Mouse (Mus musculus) gastrocnemius, postnatal 10 days (tissue): ENCODE measurements around the gene Gm38392. TPM values are rescaled to one million over a fixed set of nuclear protein-coding genes. Genes with fewer than 3 reads are reported as not detected.
"Not testable (repeated sequence)": the region's sequence is repeated elsewhere in the genome, so short reads cannot be mapped to it uniquely, and the experiment has no call there.

Source experiments
- DNase-seq: peaks from one replicate; pipeline ENCODE4 v3.0.0; 2021; ENCODE audit warnings: mixed read lengths
- long read RNA-seq, 2 experiments: library from polyadenylated mRNA; stranded (forward); transcript quantifications; one replicate each; pipeline ENCODE4 v2.0.0; 2021
- total RNA-seq, 2 experiments: library from RNA; stranded (reverse); gene quantifications; 2 replicates each; pipeline ENCODE4 v1.2.3; 2021

Gm38392 gene
- under 1 TPM; 0.47 to 0.72 TPM for total RNA-seq
- long read RNA-seq, experiment 1, result 0 reads
- long read RNA-seq, experiment 2, result 0 reads

DNA sequence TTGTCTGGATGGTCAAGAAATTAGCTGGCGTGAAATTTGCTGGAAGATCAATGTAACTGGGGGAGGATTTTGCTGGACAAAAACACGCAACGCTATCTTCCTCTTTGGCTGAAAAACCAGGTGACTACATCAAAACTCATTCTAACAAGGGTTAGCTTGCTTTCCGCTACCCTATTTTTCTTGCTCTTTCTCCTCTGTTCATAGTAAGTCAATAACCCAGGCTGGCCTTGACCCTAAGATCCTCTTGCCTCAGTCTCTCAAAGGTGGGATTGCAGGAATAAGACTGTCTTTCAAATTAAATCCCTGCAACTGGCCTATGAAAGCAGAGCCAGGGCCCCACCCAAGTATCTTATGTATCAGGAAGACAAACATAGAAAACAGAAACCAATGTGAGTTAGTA lies at the start of gene Gm38392:
Gm38392 (minus strand) TSS at position 101 of the 400 bp plus-strand sequence.
- no peak for DNase-seq

- peak; percentile 95 for DNase-seq
These were observed 49.3 kb upstream of the Gm38392 start, which contains the start of the genes Tmem79 and Smg5 for GRCm38 (mm10) chr3:88336058-88337013. Tmem79 (minus strand) TSS chr3:88336148. Smg5 (plus strand) TSS chr3:88336260.

- no peak for DNase-seq
These were observed 48.5 kb upstream of the Gm38392 start for GRCm38 (mm10) chr3:88335436-88336053.

GRCm38 (mm10) chr3:88334902-88335435 lies 48.0 kb upstream of the Gm38392 start:
- no peak for DNase-seq

GRCm38 (mm10) chr3:88334029-88334658 lies 47.1 kb upstream of the Gm38392 start:
- no peak for DNase-seq

- peak; percentile 47 for DNase-seq
These were observed 44.3 kb upstream of the Gm38392 start for GRCm38 (mm10) chr3:88331282-88331681.

- DNase-seq, result no peak
These were observed 41.9 kb upstream of the Gm38392 start for GRCm38 (mm10) chr3:88328956-88329355.

- DNase-seq, result peak; percentile 60
These were observed 38.0 kb upstream of the Gm38392 start, which contains the start of gene Glmp for GRCm38 (mm10) chr3:88324951-88325405. Glmp (plus strand) TSS chr3:88325023.

GRCm38 (mm10) chr3:88299172-88299571 lies 12.2 kb upstream of the Gm38392 start:
- DNase-seq, result no peak

GRCm38 (mm10) chr3:88297321-88297851 lies 10.4 kb upstream of the Gm38392 start:
- no peak for DNase-seq

DNA sequence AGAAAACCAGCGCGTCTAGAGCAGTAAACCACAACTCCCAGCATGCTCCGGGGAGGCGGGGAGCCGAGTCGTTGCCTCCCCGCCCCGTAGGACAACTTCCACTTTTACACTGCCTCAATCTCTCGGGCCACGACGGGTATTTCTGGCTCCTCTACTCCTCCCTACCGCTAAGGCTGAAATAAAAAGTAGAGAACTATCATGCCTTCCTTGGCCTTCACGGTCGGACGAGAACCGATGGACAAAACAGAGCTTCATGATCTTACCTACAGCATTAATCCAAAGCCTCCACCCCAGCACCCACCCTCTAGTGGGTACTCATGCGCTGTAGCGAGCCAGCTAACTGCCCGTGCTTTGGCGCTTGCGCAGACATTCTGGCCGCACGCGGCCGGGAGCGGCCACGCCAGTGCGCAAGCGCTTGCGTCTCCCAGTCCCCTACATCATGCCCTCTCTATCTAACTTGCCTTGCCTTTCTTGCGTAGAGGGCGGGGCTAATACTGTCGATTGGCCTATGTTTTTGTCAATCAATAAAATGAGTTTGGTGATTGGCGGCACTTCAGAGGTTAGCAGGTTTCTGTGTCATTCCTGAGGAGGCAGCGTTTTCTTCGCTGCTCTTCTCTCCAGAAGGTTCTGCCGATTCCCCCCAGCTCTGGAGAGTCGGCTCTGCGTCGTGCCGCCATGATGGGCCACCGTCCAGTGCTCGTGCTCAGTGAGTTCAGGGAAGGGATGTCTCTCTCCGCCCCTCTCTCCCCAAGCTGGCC lies 9.7 kb upstream of the Gm38392 start, which contains the start of the genes Tsacc and Cct3:
Tsacc (minus strand) TSS at position 439 of the 758 bp plus-strand sequence.
Cct3 (plus strand) TSS at position 556 of the 758 bp plus-strand sequence.
- peak; percentile 94 for DNase-seq

GRCm38 (mm10) chr3:88296110-88296560 lies 9.1 kb upstream of the Gm38392 start:
- no peak for DNase-seq

GRCm38 (mm10) chr3:88295272-88295671 lies 8.3 kb upstream of the Gm38392 start:
- not testable (repeated sequence) for DNase-seq

GRCm38 (mm10) chr3:88291970-88292369 lies 5.0 kb upstream of the Gm38392 start:
- DNase-seq, result peak; percentile 14

GRCm38 (mm10) chr3:88288133-88288713 lies 1.2 kb upstream of the Gm38392 start:
- not testable (repeated sequence) for DNase-seq

- not testable (repeated sequence) for DNase-seq
These were observed 1.5 kb downstream of the Gm38392 start for GRCm38 (mm10) chr3:88285565-88285895.

DNA sequence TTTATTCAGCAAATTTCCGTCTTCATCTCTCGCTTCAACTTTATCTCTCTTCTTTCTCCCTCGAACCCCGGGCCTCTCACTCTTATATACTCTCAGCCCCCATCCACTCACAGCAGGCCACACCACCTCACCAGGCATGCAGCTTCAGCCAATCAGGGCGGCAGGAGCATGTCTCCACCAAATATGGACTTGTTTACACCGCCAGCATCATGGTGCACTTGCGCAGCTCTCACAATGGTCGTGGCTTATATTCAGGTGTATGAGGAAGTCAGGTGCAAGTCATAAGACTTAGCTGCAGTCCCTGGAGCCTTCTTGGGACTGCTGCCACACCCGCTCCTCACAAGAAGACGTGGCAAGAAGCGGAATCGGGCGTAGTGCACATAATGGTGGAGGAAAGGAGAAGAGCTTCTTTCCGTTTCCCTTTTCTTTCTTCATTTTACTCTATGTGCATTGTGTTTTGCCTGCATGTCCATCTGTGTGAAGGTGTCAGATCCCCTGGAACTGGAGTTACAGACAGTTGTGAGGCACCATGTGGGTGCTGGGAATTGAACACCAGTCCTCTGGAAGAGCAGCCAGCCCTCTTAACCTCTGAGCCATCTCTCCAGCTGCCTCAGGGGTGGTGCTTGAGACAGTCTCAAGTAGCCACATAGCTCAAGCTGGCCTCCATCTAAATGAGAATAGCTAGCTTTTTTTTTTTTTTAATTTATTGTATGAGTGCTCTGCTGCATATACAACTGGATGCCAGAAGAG lies 2.0 kb downstream of the Gm38392 start:
- DNase-seq, result not testable (repeated sequence)

GRCm38 (mm10) chr3:88281141-88281916 lies 5.7 kb downstream of the Gm38392 start:
- not testable (repeated sequence) for DNase-seq

DNA sequence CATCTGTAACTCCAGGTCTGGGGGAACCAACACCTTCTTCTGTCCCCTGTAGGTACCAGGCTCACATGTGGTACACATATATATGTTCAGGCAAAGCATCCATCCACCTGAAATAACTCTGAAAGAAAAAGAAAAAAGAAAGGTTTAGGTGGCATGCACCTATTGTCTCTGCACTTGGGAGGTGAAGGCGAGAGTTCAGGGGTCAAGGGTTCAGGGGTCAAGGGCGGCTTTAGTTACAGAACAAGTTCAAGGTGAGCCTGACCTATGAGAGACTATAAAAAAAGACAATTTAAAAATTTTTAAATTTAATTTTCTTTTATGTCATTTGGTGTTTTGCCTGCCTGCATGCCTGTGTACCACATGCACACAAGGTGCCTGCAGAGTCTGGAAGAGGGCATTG lies 7.0 kb downstream of the Gm38392 start:
- no peak for DNase-seq
